Mouse (Mus musculus) myocyte (in vitro differentiated cells): ENCODE measurements around the gene Il4ra.

Experiments used
- CEBPB ChIP-seq: IDR thresholded peaks from 2 replicates; pipeline ENCODE4 v1.6.1; 2011; ENCODE audit warnings: mild to moderate bottlenecking, moderate library complexity; ENCODE audit not compliant: poor library complexity, insufficient read depth, severe bottlenecking
- E2F4 ChIP-seq: IDR thresholded peaks from one replicate; pipeline ENCODE4 v1.6.1; 2011; ENCODE audit warnings: mild to moderate bottlenecking, control low read depth, moderate library complexity; ENCODE audit not compliant: insufficient read depth
- MAX ChIP-seq: IDR thresholded peaks from one replicate; pipeline ENCODE4 v1.6.1; 2011; ENCODE audit warnings: low read depth, mild to moderate bottlenecking, control low read depth
- MYOD1 ChIP-seq, 3 experiments: IDR thresholded peaks; one replicate each; pipeline ENCODE4 v1.6.1; 2011; ENCODE audit warnings: control low read depth in 2 of 3, low read depth in 2 of 3, mild to moderate bottlenecking in 2 of 3, moderate library complexity in 1 of 3; ENCODE audit not compliant: insufficient read length in 2 of 3, control insufficient read depth in 1 of 3
- MYOG ChIP-seq, 3 experiments: IDR thresholded peaks; one replicate each; pipeline ENCODE4 v1.6.1; 2011; ENCODE audit warnings: control low read depth in 2 of 3, low read depth in 2 of 3, mild to moderate bottlenecking in 2 of 3; ENCODE audit not compliant: insufficient read length in 2 of 3, control insufficient read depth in 1 of 3, insufficient read depth in 1 of 3
- POLR2A ChIP-seq: IDR thresholded peaks from one replicate; pipeline ENCODE4 v1.6.1; 2011; ENCODE audit warnings: low read depth, mild to moderate bottlenecking, control low read depth, moderate library complexity; ENCODE audit not compliant: insufficient read length
- POLR2AphosphoS2 ChIP-seq: IDR thresholded peaks from one replicate; pipeline ENCODE4 v1.6.1; 2011; ENCODE audit warnings: low read depth, control low read depth; ENCODE audit not compliant: insufficient read length
- REST ChIP-seq: IDR thresholded peaks from one replicate; pipeline ENCODE4 v1.6.1; 2011; ENCODE audit warnings: mild to moderate bottlenecking, control low read depth, moderate library complexity; ENCODE audit not compliant: insufficient read depth, insufficient read length
- SRF ChIP-seq: IDR thresholded peaks from one replicate; pipeline ENCODE4 v1.6.1; 2011; ENCODE audit warnings: low read depth; ENCODE audit not compliant: control insufficient read depth, insufficient read length
- TCF12 ChIP-seq: IDR thresholded peaks from one replicate; pipeline ENCODE4 v1.6.1; 2011; ENCODE audit warnings: mild to moderate bottlenecking, control low read depth; ENCODE audit not compliant: poor library complexity, insufficient read depth, severe bottlenecking
- TCF3 ChIP-seq: IDR thresholded peaks from one replicate; pipeline ENCODE4 v1.6.1; 2011; ENCODE audit warnings: low read depth, control low read depth; ENCODE audit not compliant: insufficient read length
- USF1 ChIP-seq: IDR thresholded peaks from one replicate; pipeline ENCODE4 v1.6.1; 2011; ENCODE audit warnings: low read depth, mild to moderate bottlenecking, control low read depth, moderate library complexity

GRCm38 (mm10) chr7:125613579-125613978, 61.7 kb downstream of the Il4ra start:
- TF ChIP-seq POLR2A (no peak), MYOD1 (IDR thresholded peaks at IDR 0.05; ENCODE audit: control insufficient read depth in 1 of 3, insufficient read length in 2 of 3, low read depth in 2 of 3) (no peak), E2F4 (no peak), MAX (no peak), CEBPB (no peak), USF1 (no peak), MYOG (IDR thresholded peaks at IDR 0.05; ENCODE audit: control insufficient read depth in 1 of 3, insufficient read depth in 1 of 3, insufficient read length in 2 of 3, low read depth in 2 of 3) (no peak), TCF3 (no peak), TCF12 (no peak), POLR2AphosphoS2 (no peak), REST (no peak), SRF (no peak)
